Mouse (Mus musculus): ENCODE data around the gene 1520401A03Rik.

The 1520401A03Rik gene

DNA sequence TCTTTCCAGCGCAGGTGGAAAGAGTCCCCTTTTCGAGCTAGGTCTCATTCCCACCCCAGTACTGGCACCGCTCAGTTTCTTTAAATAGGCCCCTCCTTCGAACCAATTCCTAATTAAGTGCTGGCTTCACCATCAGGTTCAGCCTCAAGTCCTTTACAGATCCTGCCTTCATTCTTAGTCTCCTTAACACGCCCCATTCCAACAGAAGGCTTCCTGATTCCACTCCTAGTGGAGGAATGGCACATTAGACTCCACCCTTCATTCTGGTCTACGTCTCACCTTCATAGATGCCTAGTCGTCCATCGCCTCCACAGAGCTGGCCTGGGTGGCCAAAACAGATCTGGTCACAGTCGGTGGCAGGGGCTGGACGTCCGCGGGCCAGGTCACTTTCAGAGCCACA lies 20.4 kb upstream of the 1520401A03Rik start:
- no peak for DNase-seq (ENCODE audit: low read depth)

GRCm38 (mm10) chr17:23742210-23742793 lies 19.7 kb upstream of the 1520401A03Rik start:
- no peak for DNase-seq (ENCODE audit: low read depth)

- no peak for DNase-seq (ENCODE audit: low read depth)
These were observed 19.0 kb upstream of the 1520401A03Rik start for GRCm38 (mm10) chr17:23741359-23742209.

DNA sequence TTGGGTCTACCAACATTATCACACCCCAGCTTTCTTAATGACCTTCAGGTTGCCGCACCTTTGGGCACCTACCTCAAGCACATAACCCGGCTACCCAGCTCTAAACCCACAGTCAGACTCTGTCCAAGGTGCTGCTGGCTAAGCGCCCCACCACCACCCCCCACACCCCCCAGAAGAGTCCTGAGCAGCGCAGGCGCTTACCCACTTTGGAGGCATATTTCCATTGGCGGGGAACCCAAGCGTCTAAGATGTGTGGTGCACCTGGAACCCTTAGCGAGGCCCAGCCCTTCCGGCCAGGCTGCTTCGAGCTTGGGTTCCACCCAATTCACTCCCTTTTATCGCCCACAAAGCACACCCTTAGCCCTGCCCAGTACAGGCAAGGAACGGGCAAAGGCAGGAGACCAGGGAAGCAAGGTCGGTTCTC lies 18.0 kb upstream of the 1520401A03Rik start, which contains the start of gene Paqr4:
TSS of gene Paqr4 (minus strand) at position 270 of the 424 bp plus-strand sequence.
- DNase-seq (ENCODE audit: low read depth): no peak

GRCm38 (mm10) chr17:23740136-23740584 lies 17.6 kb upstream of the 1520401A03Rik start:
- peak; percentile 40 for DNase-seq (ENCODE audit: low read depth)

DNA sequence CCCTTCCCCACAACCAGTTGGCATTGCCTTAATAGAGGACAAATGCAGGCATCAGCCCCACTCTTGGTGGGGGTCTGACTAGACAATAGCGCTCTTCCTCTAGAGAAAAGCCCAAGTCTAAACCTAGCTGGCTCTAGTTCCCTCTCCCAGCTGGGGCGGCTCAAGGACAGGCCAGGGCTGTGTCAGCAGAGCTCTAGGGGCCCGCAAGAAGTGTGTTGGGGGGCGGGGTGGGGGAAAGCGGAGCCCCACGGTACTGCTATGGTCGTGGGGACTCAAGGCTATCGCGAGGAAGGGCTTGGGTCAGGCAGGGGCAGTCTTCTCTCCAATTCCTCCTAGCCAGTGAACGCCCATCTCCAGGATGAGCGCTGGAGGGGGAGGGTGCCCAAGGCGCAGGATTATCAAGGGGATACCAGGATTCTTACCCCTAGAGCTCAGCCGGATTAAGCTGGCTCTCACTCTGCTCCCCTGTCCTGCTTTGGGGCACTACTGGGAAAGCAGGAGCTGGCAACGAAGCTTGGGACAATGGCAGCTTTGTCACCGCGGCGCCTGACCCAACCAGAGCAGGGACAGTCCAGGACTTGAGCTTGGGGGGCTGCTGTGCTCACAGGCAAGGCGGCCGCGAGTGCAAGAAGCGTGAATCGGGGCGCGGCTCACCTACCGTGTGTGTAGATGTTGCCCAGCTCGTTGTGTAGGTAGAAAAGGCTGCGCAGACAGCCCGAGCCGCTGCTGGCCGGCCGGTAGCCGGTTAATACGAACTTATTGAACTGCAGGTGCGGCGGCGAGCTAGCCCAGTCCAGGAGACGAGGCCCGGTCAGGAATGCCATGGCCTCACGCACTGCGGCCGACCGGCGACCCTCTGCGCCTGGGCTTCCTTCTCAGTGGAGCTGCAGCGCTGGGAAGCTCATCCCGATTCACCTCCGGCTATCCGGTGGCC lies 16.9 kb upstream of the 1520401A03Rik start:
- DNase-seq (ENCODE audit: low read depth): no peak

GRCm38 (mm10) chr17:23738836-23739201 lies 16.2 kb upstream of the 1520401A03Rik start:
- no peak for DNase-seq (ENCODE audit: low read depth)

DNA sequence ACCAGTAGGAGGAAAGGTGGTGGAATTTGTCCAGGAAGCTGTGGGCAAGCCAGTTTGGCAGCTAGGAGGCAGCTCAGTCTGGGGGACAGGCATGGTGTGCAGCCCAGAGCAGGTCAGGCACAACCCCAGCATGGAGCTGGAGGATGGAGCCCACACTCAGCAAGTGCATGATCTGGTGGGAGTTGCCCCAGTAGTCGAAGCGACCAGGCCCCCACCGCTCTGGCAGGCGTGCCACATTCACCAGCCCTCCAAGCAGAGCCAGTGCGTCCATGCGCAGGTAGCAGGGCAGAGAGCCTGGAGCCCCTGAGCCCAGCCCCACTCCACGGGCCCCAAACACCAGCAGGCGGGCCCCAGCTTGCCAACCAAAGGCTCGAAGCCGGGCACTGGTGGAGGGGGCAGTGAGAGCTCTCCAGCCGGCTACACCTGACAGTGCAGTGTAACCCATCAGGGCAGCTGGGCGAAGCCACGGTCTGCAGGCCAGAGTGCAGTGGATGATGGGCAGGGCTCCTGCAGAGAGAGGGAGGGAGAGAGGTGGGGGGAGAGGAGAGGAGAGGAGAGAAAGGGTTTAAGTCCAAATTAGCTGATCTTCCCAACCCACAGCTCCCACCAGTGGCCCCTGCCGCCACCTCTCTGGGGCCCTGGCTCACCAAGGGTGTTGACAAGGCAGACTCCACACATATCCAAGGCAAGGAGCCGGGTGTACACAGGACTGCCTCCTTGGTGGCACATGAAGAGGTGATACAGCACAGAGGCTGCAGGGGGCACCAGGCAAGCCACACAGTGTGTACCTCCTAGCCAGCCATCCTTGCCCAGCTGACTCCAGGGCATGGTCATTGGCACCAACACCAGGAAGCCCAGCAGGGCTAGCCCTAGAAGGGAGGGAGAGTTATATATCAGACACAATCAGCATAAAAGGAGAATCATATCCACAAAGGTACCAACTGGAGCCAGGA lies 15.2 kb upstream of the 1520401A03Rik start:
- no peak for DNase-seq (ENCODE audit: low read depth)

GRCm38 (mm10) chr17:23734341-23734740 lies 11.8 kb upstream of the 1520401A03Rik start:
- DNase-seq (ENCODE audit: low read depth): peak; percentile 42

GRCm38 (mm10) chr17:23730441-23730840 lies 7.9 kb upstream of the 1520401A03Rik start:
- DNase-seq (ENCODE audit: low read depth): no peak

DNA sequence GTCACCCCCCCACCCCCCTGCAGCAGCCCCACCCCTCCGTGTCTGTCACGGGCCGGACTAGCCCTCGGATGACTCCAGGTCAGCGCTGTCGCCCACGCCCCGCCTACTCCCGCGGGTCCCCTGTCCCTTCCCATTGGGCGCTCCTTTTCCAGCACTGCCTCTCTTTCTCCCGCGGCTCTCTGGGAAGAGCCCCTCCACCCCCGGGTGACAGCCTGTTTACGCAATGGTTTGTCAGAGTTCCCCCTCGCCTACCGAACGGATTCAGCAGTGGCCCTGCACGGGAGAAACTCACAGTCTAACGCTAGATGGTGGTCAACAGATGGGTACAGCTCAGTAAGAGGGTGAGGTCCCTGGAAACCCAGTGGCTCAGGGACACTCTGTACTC lies 4.2 kb upstream of the 1520401A03Rik start:
- no peak for DNase-seq (ENCODE audit: low read depth)

- DNase-seq (ENCODE audit: low read depth): peak; percentile 66
These were observed 3.6 kb upstream of the 1520401A03Rik start, which contains the start of gene Pkmyt1 for GRCm38 (mm10) chr17:23725999-23726757. Gene Pkmyt1 (plus strand): TSS chr17:23726336.

GRCm38 (mm10) chr17:23725477-23725876 lies 2.9 kb upstream of the 1520401A03Rik start:
- DNase-seq (ENCODE audit: low read depth): no peak

- no peak for DNase-seq (ENCODE audit: low read depth)
These were observed 697 bp downstream of the 1520401A03Rik start for GRCm38 (mm10) chr17:23721886-23722285.

DNA sequence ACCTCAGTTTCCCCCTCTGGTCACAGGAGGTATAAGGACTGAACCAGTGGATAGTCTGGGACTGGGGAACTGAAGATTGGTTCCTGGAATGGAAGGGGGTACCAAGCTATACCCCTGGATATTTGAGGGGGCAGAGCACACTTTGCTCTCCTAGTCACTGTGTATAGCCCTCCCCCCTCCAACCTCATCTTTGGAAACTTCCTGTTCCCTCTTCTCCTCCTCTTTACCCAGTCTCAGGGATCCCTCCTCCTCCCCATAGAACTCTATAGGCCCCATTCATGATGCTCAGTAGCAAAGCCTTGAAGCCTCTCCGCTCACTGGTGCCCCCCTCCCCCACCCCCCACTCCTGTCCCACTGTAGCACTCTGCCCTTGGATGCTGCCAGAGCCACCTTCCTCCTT lies 3.1 kb downstream of the 1520401A03Rik start:
- no peak for DNase-seq (ENCODE audit: low read depth)

GRCm38 (mm10) chr17:23717003-23717402 lies 5.6 kb downstream of the 1520401A03Rik start:
- no peak for DNase-seq (ENCODE audit: low read depth)

DNA sequence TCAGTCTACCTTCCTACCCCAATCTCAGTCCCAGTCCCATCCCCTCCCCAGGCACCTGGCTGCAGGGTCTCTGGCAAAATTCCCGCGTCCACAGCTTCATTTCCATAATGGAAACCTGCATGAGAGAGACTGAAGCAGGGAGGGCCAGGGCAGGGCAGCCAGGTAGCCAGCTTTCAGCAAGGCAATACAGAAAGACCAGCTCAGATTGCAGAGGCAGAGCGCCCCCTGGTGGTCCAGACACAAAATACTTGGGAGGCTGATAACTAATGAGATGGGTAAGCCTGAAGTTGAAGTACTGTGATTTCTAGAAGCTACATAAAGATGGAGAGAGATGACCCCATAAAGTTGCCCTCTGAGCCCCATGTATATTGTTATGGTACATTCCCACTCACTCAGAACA lies 16.4 kb downstream of the 1520401A03Rik start:
- peak; percentile 29 for DNase-seq (ENCODE audit: low read depth)

GRCm38 (mm10) chr17:23705525-23706104 lies 17.0 kb downstream of the 1520401A03Rik start:
- no peak for DNase-seq (ENCODE audit: low read depth)

GRCm38 (mm10) chr17:23704741-23705140 lies 17.8 kb downstream of the 1520401A03Rik start:
- DNase-seq (ENCODE audit: low read depth): no peak

DNA sequence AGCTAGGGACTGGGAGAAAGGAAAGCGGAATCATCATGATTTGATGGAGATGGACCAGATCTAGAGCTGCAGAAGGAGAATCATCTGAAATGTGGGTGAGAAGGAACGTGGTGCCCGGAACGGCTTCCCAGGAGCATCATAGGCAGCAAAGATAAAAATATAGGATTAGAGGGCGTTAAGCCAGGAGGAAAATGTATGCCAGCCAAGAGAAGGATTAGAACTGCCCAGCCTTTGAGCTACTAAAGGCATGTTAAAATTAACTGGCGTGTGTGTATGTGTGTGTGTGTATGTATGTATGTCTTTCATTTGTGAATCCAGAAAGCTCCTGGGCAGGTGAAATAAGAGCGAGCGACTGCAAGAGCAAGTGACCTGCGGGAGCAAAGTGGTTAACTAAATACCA lies 19.3 kb downstream of the 1520401A03Rik start:
- no peak for DNase-seq (ENCODE audit: low read depth)

Data from fibroblast of lung, adult 2 months (primary cell).